Mouse (Mus musculus) embryonic fibroblast, embryonic 13.5 days (primary cell): Measurements from ENCODE around the gene Zscan2.

ENCODE experiments used
- CTCF ChIP-seq: IDR thresholded peaks from 2 replicates; pipeline ENCODE4 v1.5.1; 2011; ENCODE audit warnings: mild to moderate bottlenecking, control low read depth, low read length, moderate library complexity, borderline replicate concordance; ENCODE audit not compliant: insufficient read depth
- POLR2A ChIP-seq: IDR thresholded peaks from 2 replicates; pipeline ENCODE4 v1.6.1; 2011; ENCODE audit warnings: low read depth, mild to moderate bottlenecking, control low read depth, low read length, moderate library complexity

DNA sequence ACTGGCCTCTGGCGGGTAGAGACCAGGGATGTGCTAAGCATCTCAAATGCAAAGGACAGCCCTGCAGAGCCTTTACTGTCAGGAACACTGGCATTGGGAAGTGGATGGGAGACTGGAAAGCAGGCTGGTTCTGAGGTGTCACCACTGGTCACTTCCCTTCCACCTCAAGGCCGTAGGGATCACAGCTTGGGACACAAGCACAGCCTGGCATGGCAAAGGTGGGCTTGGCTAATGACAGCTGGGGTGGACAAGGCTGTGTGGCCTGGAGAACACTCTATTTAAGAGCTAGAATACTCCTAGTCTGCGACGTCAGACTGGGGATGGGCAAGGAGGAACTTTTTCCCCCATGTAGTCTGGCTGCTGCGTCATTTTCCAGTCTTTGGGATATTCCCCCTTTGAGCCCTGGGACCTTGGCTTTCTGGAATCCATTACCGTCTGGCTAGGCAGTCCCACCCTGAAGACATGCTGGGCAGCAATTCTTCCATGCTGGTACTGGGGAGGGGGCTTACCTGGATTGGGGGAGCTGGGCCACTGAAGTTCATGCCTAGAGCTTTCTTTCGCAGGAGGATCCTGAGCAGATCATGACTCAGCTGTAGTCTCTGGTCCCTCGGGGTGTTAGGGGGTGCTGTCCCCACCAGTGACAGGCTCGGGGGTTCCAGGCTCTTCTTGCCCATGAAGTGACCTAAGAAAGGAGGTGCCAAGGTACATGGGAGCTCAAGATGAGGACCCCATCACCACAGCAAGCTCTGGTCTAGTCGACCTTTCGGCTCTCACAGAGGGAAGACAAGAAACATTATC, 43.1 kb downstream of the Zscan2 start:
- TF ChIP-seq POLR2A (no peak), CTCF (no peak)
